Mouse (Mus musculus) urinary bladder, postnatal 14 days (tissue): ENCODE results near the gene 2310022B05Rik.

Experiments used
- DNase-seq: peaks from one replicate; pipeline ENCODE4 v3.0.0; 2021; ENCODE audit warnings: low spot score

The 2310022B05Rik gene

GRCm38 (mm10) chr8:124663112-124663873 is at the start of gene 2310022B05Rik:
TSS of gene 2310022B05Rik (minus strand) at chr8:124663369.
- DNase-seq = peak; percentile 91

DNA sequence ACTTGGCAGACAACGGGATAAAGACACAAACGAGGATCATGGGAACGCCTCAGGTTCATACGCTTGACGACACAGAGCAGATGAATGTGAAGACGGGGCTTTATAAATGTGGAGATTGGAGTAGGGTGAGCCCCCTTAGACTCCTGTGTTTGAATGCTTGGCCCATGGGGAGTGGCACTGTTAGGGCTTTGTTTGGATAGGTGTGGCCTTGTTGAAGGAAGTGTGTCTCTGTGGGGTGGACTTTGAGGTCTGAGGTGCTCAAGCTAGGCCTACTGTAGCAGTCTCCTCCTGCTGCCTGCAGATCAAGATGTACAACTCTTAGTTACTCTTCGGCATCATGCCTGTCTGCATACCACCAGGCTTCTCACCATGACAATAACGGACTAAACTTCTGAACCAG is 42.7 kb upstream of the 2310022B05Rik start:
- DNase-seq = no peak

- no peak for DNase-seq
Observed at GRCm38 (mm10) chr8:124704376-124704775, 41.2 kb upstream of the 2310022B05Rik start.

DNA sequence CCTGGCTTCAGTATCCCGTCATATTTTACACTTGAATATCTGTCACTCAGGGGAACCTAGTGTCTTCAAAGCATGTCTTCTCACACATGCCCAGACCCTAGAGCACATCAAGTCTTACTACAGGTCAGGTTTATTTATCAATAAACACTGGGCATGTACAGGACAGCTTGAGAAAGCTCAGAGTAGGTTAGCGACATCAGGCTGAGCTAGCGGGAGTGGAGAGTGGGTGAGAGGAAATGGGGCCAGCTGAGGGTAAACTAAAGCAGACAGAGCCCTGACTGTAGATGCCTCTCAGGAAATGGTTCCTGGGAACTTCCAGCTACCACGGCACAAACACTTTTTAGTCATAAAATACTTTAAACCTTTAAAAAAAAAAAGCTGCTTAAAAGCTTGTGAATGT is 40.4 kb upstream of the 2310022B05Rik start:
- DNase-seq = no peak

DNA sequence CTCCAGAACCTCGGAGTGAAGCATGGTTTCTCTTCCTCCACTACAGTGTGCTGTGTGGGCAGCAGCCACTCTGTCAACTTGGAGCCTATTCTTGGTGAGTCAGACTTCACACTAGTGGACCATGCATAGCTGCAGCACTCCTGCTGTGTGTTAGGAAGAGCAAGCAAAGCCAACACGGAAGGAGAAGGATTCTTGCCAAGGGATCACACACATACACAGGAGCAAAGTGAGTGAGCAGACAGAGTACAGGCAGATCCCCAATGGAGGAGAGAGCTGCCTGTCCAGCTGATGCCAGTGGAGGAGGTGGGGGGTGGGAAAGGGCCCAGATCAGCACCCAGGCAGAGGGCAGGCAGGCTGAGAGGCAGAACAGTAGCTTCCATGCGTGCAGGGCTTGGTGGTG is 39.0 kb upstream of the 2310022B05Rik start:
- no peak for DNase-seq

GRCm38 (mm10) chr8:124701023-124701422 is 37.9 kb upstream of the 2310022B05Rik start:
- DNase-seq = no peak

DNA sequence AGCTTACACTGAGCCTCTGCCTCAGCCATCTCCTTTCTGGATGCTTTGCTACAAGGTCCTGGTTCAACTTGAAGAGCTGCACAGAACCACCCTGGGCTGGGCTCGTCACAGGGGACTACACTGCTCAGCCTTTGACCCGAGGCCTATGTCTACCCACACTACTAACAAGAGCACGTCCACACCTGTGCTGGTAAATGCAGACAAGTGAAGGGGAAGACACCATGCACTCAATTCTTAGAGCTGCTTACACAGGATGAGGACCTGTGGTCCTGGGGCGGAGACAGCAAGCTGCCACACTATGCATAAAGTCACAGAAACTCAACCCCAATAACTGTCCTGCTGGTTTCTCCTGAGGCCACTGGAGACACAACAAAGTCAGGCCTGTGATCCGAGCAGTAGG is 37.1 kb upstream of the 2310022B05Rik start:
- DNase-seq = no peak

DNA sequence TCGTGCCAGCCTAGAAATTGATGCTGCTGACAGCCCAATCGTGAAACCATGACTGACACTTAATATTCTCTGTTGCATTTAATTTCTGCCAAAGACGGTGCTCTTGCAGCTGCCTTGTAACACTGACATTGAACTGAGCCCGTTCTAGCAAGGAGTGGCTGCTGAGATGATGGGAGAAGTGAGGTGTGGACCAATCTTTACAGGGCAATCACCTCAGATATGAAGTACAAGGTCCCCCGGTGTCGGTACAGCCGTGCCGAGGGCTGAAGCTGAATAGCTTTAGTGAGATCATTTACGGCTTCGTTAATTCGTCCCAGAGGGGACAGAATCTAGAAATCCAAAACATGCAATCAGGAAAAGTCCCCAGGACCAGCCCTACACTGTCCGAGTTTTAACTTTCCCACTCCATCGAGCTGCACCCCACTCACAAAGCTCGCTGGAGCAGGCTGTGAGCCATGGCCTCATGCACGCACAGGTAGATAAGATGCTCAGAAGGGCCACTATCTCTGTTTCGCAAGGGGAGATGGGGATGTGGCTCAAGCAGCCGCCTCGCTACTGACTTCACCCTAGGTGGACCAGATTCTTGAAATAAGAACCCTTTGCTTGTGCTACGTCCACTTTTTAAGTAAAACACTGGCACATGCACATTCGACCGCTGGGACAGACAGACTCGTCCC is 32.4 kb upstream of the 2310022B05Rik start:
- DNase-seq = no peak

GRCm38 (mm10) chr8:124691706-124692105 is 28.5 kb upstream of the 2310022B05Rik start:
- DNase-seq = no peak

- DNase-seq = no peak
Observed at GRCm38 (mm10) chr8:124688899-124689298, 25.7 kb upstream of the 2310022B05Rik start.

DNA sequence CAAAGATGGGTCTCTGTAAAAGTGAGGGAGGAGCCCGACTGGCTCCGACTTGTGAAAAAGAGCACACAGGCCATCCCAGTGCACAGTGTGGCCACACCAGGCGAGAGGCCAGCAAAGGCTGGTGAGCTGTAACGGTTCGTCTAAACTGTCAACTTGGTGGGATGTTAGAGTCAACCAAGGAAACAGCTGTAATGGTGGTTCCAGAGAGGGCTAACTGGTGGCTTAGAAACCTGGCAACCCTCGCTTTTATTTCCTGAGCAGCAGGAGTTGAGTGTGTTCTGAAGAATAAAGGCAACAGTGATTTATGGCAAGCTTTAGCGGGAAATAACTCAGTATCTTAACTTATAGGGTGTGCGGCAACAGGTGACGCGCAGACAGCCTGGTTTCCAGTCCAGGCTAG is 19.0 kb upstream of the 2310022B05Rik start:
- no peak for DNase-seq

GRCm38 (mm10) chr8:124681792-124682157 is 18.6 kb upstream of the 2310022B05Rik start:
- no peak for DNase-seq

DNA sequence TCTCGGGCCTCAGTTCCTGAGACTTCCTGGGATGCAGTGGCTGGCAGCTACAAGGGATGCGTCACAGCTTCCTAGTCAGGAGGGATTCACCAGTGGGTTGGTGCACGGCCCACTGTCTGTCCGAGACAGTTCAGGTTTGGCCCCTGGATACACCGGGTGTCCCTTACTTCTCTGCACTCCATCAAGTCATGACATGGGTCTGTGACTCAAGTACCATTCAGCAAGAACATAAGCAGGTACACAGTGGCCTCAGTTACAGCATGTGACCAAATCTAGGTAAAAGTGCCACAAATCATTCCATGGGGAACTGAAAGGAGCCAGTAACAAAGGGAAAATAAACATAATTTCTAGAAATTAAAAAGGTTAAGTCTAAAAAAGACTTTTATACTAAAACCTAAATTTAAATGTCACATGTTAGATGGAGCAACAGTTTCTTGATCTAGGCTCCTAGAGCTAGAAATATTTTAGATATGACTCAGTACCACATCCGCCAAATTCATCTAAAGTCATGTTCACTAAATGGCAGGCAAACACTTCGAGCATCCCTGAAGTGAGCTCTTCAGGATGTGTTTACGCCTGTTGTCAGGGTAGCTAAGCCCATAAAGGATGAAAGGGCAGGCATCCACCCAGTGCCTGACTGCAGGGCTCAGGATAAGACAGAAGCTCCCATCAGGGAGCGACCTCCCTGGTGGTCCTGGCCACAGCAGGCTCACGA is 18.1 kb upstream of the 2310022B05Rik start:
- DNase-seq = no peak

GRCm38 (mm10) chr8:124678246-124678645 is 15.1 kb upstream of the 2310022B05Rik start:
- no peak for DNase-seq

DNA sequence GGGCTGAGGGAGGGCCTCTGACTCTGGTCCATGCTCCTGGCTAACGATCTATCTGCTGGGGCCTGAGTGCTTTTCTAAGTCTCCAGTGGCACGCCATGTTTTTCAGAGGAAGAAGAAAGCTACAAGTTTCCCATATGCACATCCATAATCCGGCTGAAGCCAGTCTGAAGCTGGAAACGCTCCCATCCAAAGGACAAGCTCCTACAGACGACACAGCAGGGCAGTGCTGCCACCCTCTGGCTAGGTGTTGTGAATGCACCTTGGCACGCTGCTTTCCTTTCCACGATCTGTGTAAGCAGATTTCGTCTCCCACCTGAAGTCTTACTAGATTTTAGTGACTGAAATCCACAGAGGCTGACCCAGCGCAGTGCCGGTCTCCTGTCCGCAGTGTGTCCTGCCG is 14.3 kb upstream of the 2310022B05Rik start:
- peak; percentile 82 for DNase-seq

GRCm38 (mm10) chr8:124677078-124677477 is 13.9 kb upstream of the 2310022B05Rik start:
- no peak for DNase-seq

DNA sequence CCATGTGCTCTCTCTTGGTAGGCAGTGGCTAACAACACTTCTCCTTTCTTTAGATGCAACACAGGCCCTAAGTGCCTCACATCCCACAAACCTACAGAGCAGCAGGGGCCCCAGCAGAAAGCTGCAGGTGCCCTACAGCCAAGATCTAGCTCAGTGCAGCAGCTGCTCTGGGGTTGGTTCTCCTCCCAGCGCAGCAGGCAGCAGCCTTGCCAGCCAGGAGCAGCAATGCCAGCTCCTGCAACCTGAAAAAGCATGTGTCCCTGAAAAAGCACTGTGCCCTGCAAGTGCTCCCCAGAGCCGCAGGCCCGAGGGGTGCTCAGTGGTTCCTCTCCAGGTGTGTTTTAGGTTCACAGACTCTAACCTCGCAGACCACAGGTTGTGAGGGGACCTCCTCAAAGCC is 13.5 kb upstream of the 2310022B05Rik start:
- DNase-seq = no peak

GRCm38 (mm10) chr8:124672345-124672744 is 9.2 kb upstream of the 2310022B05Rik start:
- DNase-seq = no peak

DNA sequence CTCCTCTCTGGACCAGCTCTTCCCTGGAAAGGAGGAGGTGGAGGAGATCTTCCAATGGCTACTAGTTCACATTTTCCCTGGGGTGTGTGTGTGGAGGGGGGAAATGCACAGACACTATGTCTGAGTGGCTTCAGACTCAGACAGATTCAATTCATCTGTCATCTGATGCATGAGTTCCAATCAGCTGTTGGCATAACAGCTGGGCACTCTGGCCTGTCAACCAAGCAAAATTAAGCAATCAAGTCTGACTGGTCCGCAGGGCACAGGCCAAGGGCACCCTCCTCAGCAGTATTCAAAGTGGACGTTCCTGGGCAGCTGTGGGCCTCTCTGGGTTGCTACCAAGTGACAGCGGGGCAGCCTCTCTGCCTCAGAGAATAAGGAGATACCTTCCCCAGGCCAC is 5.6 kb upstream of the 2310022B05Rik start:
- DNase-seq = no peak

DNA sequence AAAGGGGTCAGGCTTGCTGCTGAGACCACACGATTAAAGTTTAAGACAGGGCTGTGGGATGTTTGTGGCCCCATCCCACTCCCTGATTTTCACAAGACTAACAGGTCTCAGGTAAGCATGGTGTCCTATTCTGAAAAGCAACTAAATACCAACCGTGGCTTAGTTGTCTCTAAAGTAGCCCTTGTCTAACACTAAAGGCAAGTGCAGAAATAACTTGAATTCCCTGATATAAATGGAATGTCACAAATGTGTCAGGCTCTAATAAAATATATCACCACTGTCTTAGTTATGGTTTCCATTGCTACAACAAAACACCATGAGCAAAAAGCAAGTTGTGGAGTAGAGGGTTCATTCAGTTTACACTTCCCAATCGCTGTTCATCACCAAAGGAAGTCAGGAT is 1.2 kb upstream of the 2310022B05Rik start:
- DNase-seq = no peak

- no peak for DNase-seq
Observed at GRCm38 (mm10) chr8:124663874-124664230, 683 bp upstream of the 2310022B05Rik start.

- DNase-seq = no peak
Observed at GRCm38 (mm10) chr8:124662446-124663111, 590 bp downstream of the 2310022B05Rik start.

DNA sequence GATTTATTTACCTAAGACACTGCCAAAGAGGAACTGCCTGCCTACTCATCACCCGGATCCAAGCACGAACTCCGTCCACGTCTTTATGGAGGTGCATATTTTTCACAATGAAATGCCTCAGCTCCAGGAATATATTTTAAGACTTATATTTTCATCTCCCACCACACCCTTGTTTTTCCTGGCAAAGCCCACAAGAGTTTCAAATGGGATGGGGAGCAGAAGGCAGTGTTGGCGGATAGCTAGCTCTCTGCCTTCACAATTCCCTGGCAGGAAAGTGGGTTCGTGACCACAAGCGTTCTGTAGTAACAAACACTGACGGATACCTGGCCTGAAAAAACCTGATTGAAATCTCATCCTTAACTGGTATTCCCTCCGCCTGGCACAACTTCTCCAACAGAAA is 1.4 kb downstream of the 2310022B05Rik start:
- peak; percentile 22 for DNase-seq
